Mouse (Mus musculus) liver, embryonic 11.5 days (tissue): ENCODE data around the gene Gm37240. TPM values are rescaled to one million over a fixed set of nuclear protein-coding genes. Genes with fewer than 3 reads are reported as not detected.

Experiments used
- ATAC-seq: fragments of 200-750 bp; cut with Nextera tagmentation; replicated peaks from 2 replicates; pipeline ENCODE4 v1.8.0; 2017; ENCODE audit warnings: moderate number of reproducible peaks, mild to moderate bottlenecking, moderate TSS enrichment, moderate library complexity; ENCODE audit not compliant: low FRiP score
- DNase-seq: peaks from one replicate; pipeline ENCODE4 v3.0.0-alpha.2; 2017; ENCODE audit warnings: low spot score
- H3K27ac ChIP-seq: fragments of 300-500 bp; sonication (generic); 2 replicates; pipeline ENCODE4 v1.5.1; 2014; ENCODE audit warnings: mild to moderate bottlenecking, low read depth, low read length, control low read depth
- H3K27me3 ChIP-seq: fragments of 300-500 bp; sonication (generic); replicated peaks from 2 replicates; pipeline ENCODE4 v1.6.1; 2014; ENCODE audit warnings: low read length, mixed read lengths; ENCODE audit not compliant: control insufficient read depth, insufficient read depth
- H3K36me3 ChIP-seq: fragments of 300-500 bp; sonication (generic); 2 replicates; pipeline ENCODE4 v1.6.1; 2014; ENCODE audit warnings: mild to moderate bottlenecking, low read length, moderate library complexity, mixed read lengths; ENCODE audit not compliant: control insufficient read depth, insufficient read depth
- H3K4me1 ChIP-seq: fragments of 300-500 bp; sonication (generic); replicated peaks from 2 replicates; pipeline ENCODE4 v1.6.1; 2014; ENCODE audit warnings: low read length, mixed read lengths; ENCODE audit not compliant: control insufficient read depth, insufficient read depth
- H3K4me2 ChIP-seq: fragments of 300-500 bp; sonication (generic); 2 replicates; pipeline ENCODE4 v1.6.1; 2014; ENCODE audit warnings: mild to moderate bottlenecking, control low read depth, moderate library complexity
- H3K4me3 ChIP-seq: fragments of 300-500 bp; sonication (generic); 2 replicates; pipeline ENCODE4 v1.5.1; 2014; ENCODE audit warnings: low read depth, low read length, control low read depth
- H3K9ac ChIP-seq: fragments of 300-500 bp; sonication (generic); 2 replicates; pipeline ENCODE4 v1.6.1; 2014; ENCODE audit warnings: low read depth, low read length, control low read depth
- H3K9me3 ChIP-seq: fragments of 300-500 bp; sonication (generic); 2 replicates; pipeline ENCODE4 v1.6.1; 2016; ENCODE audit warnings: low read length, inconsistent platforms, mixed read lengths; ENCODE audit not compliant: control insufficient read depth
- WGBS: fragments of 180-500 bp; shearing (Covaris S2); extraction: QIAGEN DNeasy Blood & Tissue Kit; methylation state at CpG from one replicate; pipeline ENCODE4 v1.1.7; 2014; 5-methylcytosine and 5-hydroxymethylcytosine counted together
- polyA plus RNA-seq: library from polyadenylated mRNA; unstranded; fragments of >200 nt; fragmentation: Nextera tagmentation; extraction: Ambion mirVana; gene quantifications from 2 replicates; pipeline ENCODE4 v1.2.1, GENCODE M21; 2014

Gm37240 gene
- polyA plus RNA-seq, 1 experiment from 2014 or later = 1.6 TPM

- no peak for DNase-seq
- Histone ChIP-seq H3K27ac (no peak overlapping the region), H3K9ac (no peak overlapping the region), H3K4me3 (no peak overlapping the region), H3K36me3 (no peaks in the 10 kb centered on the region), H3K4me1 (no peaks in the 10 kb centered on the region), H3K27me3 (no peaks in the 10 kb centered on the region; the same call in 1 of the 2 replicates), H3K4me2 (no peak overlapping the region), H3K9me3 (no peaks in the 10 kb centered on the region)
- WGBS = 67% methylated on average over 7 of the region's 7 CpGs
- ATAC-seq = no peak
Observed at GRCm38 (mm10) chr3:85713936-85714709, 173.2 kb downstream of the Gm37240 start.

- Histone ChIP-seq H3K9ac (no peak overlapping the region), H3K9me3 (no peaks in the 10 kb centered on the region), H3K27ac (no peak overlapping the region), H3K27me3 (no peaks in the 10 kb centered on the region; the same call in 1 of the 2 replicates), H3K4me3 (no peak overlapping the region), H3K4me1 (no peaks in the 10 kb centered on the region), H3K36me3 (no peaks in the 10 kb centered on the region), H3K4me2 (no peak overlapping the region)
- WGBS = 55% methylated on average over 8 of the region's 8 CpGs
- DNase-seq = no peak
- peak; percentile 53 for ATAC-seq
Observed at GRCm38 (mm10) chr3:85710695-85711094, 176.6 kb downstream of the Gm37240 start.

- Histone ChIP-seq H3K36me3 (no peaks in the 10 kb centered on the region), H3K4me1 (no peaks in the 10 kb centered on the region; the same call in 1 of the 2 replicates), H3K9ac (no peak overlapping the region), H3K4me3 (no peak overlapping the region), H3K4me2 (no peak overlapping the region), H3K9me3 (no peaks in the 10 kb centered on the region), H3K27me3 (no peaks in the 10 kb centered on the region; the same call in 1 of the 2 replicates), H3K27ac (no peak overlapping the region)
- ATAC-seq = no peak
- WGBS = 36% methylated on average over 7 of the region's 7 CpGs
- DNase-seq = no peak
Observed at GRCm38 (mm10) chr3:85707421-85707820, 179.9 kb downstream of the Gm37240 start.

GRCm38 (mm10) chr3:85703141-85703882, 184.0 kb downstream of the Gm37240 start:
- no peaks in the 10 kb centered on the region; the same call in 1 of the 2 replicates for H3K4me1 ChIP-seq
- ATAC-seq = no peak
- 47% methylated on average over 6 of the region's 6 CpGs for WGBS
- no peak overlapping the region for H3K9ac ChIP-seq
- no peaks in the 10 kb centered on the region for H3K9me3 ChIP-seq
- H3K27ac ChIP-seq = no peak overlapping the region
- no peak overlapping the region for H3K4me2 ChIP-seq
- H3K4me3 ChIP-seq = no peak overlapping the region
- no peaks in the 10 kb centered on the region for H3K27me3 ChIP-seq
- no peak for DNase-seq
- no peaks in the 10 kb centered on the region for H3K36me3 ChIP-seq

DNA sequence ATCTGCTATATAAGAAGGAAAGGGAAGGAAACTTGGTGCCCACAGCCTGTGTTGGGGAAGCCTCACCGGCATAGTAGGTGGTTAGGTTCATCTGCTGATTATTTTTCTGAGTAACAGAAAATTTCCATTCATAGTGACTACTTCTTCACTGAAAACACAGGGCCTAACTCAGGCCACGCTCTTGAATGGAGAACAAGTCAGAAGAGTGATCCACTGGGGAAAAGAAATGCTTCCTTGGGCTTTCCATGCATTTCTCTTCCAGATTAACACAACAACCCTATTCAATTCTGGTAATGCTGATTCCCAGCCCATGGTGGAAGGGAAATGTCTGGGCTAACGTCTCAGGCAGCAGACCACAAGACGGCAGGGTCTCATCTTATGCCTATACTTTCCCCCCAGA, 188.8 kb downstream of the Gm37240 start:
- no peak overlapping the region for H3K4me2 ChIP-seq
- no peak overlapping the region for H3K27ac ChIP-seq
- H3K9ac ChIP-seq = no peak overlapping the region
- no peaks in the 10 kb centered on the region for H3K9me3 ChIP-seq
- WGBS = 76% methylated on average over 4 of the region's 4 CpGs
- ATAC-seq = no peak
- no peaks in the 10 kb centered on the region for H3K27me3 ChIP-seq
- no peaks in the 10 kb centered on the region for H3K36me3 ChIP-seq
- DNase-seq = no peak
- no peaks in the 10 kb centered on the region; the same call in 1 of the 2 replicates for H3K4me1 ChIP-seq
- no peak overlapping the region for H3K4me3 ChIP-seq

DNA sequence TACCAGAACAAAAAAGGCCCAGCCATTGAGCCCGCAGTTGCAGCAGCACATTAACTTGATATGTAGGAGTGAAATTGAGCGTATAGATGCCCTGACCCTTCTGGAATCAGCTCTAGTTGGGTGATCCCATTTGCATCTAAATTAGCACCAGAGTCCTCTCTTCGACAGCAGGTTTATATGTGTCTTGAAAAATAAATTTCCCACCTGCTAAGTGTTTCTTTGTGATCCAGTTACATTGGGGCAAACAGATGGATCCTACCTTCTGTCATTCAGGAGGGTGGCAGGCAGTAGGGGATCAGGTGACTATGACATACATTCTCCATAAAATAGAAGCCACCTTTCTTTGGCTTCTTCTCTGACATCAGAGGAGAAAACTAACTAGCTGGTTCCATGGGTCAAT, 192.3 kb downstream of the Gm37240 start:
- Histone ChIP-seq H3K4me3 (no peak overlapping the region), H3K9ac (no peak overlapping the region), H3K4me1 (no peaks in the 10 kb centered on the region), H3K9me3 (no peaks in the 10 kb centered on the region), H3K36me3 (no peaks in the 10 kb centered on the region), H3K27ac (no peak overlapping the region), H3K4me2 (no peak overlapping the region), H3K27me3 (no peaks in the 10 kb centered on the region)
- ATAC-seq = no peak
- no peak for DNase-seq
- 81% methylated on average over 3 of the region's 3 CpGs for WGBS

DNA sequence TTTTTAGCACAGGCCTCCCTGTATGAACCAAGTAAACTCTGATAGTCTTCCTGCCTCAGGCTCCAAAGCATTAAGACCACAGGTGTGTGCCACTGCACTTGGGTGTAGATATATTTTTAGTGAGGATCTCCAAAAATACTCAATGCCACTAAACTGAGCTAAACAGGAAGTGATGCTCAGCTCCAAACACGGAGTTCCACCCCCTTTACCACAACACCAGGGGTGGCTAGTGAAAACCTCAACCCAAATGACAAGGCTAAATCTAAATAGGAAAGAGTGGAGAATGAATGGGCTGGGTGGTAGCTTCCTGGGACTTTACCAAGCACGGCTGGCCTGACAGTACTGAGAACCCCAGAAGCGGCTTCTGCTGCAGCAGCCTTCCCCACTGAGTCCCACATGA, 194.3 kb downstream of the Gm37240 start:
- no peak overlapping the region for H3K4me2 ChIP-seq
- H3K9me3 ChIP-seq = no peaks in the 10 kb centered on the region
- H3K4me1 ChIP-seq = no peaks in the 10 kb centered on the region
- 27% methylated on average over 3 of the region's 3 CpGs for WGBS
- no peak overlapping the region for H3K9ac ChIP-seq
- no peaks in the 10 kb centered on the region for H3K36me3 ChIP-seq
- ATAC-seq (no peak), DNase-seq (no peak)
- no peak overlapping the region for H3K27ac ChIP-seq
- H3K4me3 ChIP-seq = no peak overlapping the region
- no peaks in the 10 kb centered on the region for H3K27me3 ChIP-seq

DNA sequence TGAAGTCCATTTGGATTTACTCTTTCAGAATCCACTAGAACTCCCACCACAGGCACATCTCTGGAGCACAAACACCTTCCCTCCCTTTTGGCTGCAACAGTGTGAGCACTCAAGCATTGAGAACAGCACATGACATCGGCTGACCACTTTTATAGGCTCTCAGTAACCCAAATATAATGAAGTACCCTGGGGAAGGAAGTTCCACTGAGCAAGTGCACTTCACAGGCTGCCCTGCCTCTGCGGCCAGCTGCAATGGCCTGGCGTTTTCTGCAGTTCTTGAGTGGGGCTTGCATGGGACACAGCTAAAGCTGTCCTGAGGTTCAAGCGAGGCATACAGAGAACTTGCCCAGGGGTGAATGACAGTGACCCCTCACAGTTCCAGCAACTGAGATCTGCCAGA, 196.2 kb downstream of the Gm37240 start:
- no peak overlapping the region for H3K4me2 ChIP-seq
- no peak overlapping the region for H3K9ac ChIP-seq
- 80% methylated on average over 4 of the region's 4 CpGs for WGBS
- H3K4me3 ChIP-seq = no peak overlapping the region
- H3K4me1 ChIP-seq = no peaks in the 10 kb centered on the region
- DNase-seq (no peak), ATAC-seq (no peak)
- H3K27ac ChIP-seq = no peak overlapping the region
- no peaks in the 10 kb centered on the region for H3K9me3 ChIP-seq
- no peaks in the 10 kb centered on the region for H3K36me3 ChIP-seq
- H3K27me3 ChIP-seq = no peaks in the 10 kb centered on the region
